Mouse (Mus musculus) heart, embryonic 10.5 days (tissue): ENCODE results near the gene Rpl12. TPM values are rescaled to one million over a fixed set of nuclear protein-coding genes. Genes with fewer than 3 reads are reported as not detected.

ENCODE experiments used
- DNase-seq: peaks from one replicate; pipeline ENCODE4 v3.0.0-alpha.2; 2017; ENCODE audit warnings: low spot score
- H3K27ac ChIP-seq: fragments of 300-500 bp; sonication (generic); 2 replicates; pipeline ENCODE4 v1.5.1; 2016; ENCODE audit warnings: mild to moderate bottlenecking
- H3K27me3 ChIP-seq: fragments of 300-500 bp; sonication (generic); 2 replicates; pipeline ENCODE4 v1.6.1; 2016; ENCODE audit warnings: mild to moderate bottlenecking; ENCODE audit not compliant: poor library complexity, insufficient read depth, severe bottlenecking
- H3K36me3 ChIP-seq: fragments of 300-500 bp; sonication (generic); 2 replicates; pipeline ENCODE4 v1.6.1; 2016; ENCODE audit warnings: mild to moderate bottlenecking, moderate library complexity
- H3K4me1 ChIP-seq: fragments of 300-500 bp; sonication (generic); 2 replicates; pipeline ENCODE4 v1.6.1; 2016; ENCODE audit warnings: mild to moderate bottlenecking
- H3K4me3 ChIP-seq: fragments of 300-500 bp; sonication (generic); 2 replicates; pipeline ENCODE4 v1.5.1; 2016; ENCODE audit warnings: mild to moderate bottlenecking, moderate library complexity
- H3K9me3 ChIP-seq: fragments of 300-500 bp; sonication (generic); 2 replicates; pipeline ENCODE4 v1.6.1; 2016; ENCODE audit warnings: mild to moderate bottlenecking, moderate library complexity
- WGBS: fragments of 180-500 bp; shearing (Covaris S2); methylation state at CpG from one replicate; pipeline ENCODE4 v1.1.7; 2016; 5-methylcytosine and 5-hydroxymethylcytosine counted together
- polyA plus RNA-seq: library from polyadenylated mRNA; unstranded; fragments of >200 nt; fragmentation: Nextera tagmentation; extraction: Ambion mirVana; gene quantifications from 2 replicates; pipeline ENCODE4 v1.2.1, GENCODE M21; 2016

Rpl12 gene
- polyA plus RNA-seq, 1 experiment from 2014 or later: 170 TPM

DNA sequence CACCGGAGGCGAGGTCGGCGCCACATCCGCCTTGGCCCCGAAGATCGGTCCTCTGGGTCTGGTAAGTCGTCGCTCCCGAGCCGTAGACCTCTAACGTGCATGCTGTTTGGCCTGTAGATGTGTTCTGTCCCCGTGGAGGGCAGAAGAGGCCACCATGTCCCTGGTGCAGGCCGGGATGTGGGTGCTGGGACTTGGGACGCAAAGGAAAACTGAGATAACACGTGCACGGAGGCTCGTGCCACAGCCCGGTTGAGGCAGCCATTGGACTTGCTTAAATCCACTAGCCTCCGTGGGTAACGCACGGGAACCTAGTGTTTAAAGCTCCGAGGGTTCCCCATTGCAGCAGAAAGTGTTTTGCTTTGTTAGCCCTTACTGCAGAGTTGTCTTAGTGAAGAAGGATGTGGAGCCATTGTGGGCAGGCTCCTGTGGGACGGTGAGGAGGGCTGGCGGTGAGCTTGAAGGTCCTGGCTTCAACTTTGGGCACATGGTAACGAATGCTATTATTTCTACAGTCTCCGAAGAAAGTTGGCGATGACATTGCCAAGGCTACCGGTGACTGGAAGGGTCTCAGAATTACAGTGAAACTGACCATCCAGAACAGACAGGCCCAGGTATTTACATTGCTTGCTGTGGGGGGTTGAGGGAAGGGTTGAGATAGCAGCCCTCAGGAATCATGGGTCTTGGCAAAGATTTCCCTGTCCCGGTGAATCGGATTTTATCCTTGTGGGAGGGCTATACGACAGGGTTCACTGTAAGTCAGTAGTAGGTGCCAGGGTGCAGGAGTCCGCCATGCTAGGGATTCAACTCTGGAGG is 909 bp downstream of the Rpl12 start:
- H3K9me3 ChIP-seq: no peaks in the 10 kb centered on the region
- peak overlapping the region; percentile 89 for H3K4me3 ChIP-seq
- WGBS: under 1% methylated on average over 33 of the region's 33 CpGs
- no peaks in the 10 kb centered on the region for H3K27me3 ChIP-seq
- no peak for DNase-seq
- peak overlapping the region; percentile 96 for H3K27ac ChIP-seq
- H3K36me3 ChIP-seq: peaks cover 35% of the 10 kb centered on the region
- peaks cover 36% of the 10 kb centered on the region for H3K4me1 ChIP-seq

DNA sequence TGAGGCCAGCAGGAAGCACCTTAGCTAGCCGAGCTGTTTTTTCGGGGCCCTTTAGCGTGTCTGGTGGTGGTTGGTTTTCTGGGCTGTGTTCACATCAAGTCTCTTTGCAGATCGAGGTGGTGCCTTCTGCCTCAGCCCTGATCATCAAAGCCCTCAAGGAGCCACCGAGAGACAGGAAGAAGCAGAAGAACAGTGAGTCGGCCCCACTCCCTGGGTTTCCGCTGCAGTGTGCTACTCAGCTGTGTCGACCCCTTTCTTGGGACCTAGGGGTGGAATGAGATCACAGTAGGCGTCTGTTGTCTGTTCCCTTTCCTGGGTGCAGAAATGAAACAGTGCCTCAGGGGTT is 1.5 kb downstream of the Rpl12 start:
- H3K4me1 ChIP-seq: peaks cover 42% of the 10 kb centered on the region

DNA sequence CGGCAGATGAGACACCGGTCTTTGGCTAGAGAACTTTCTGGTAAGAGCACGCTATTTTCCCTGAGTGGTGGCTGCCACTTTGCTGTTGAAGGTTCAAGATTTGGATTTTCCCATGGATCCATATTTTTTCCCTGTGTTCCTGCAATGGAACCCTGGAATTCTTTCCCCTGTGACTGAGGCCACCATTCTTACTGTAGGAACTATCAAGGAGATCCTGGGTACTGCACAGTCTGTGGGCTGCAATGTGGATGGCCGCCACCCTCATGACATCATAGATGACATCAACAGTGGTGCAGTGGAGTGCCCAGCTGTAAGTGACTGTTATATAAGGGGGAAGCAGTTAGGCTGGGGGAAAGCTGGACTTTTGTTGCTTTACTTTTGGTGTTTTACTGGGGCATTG is 2.2 kb downstream of the Rpl12 start:
- Histone ChIP-seq H3K4me1 (peaks cover 49% of the 10 kb centered on the region), H3K4me3 (peak overlapping the region; percentile 89), H3K9me3 (no peaks in the 10 kb centered on the region), H3K27me3 (no peaks in the 10 kb centered on the region), H3K27ac (no peak overlapping the region), H3K36me3 (peaks cover 31% of the 10 kb centered on the region)
- 69% methylated on average over 4 of the region's 4 CpGs for WGBS
- no peak for DNase-seq

More for the DNA sequence above, 1.5 kb downstream of the Rpl12 start:
- H3K36me3 ChIP-seq: peaks cover 34% of the 10 kb centered on the region
- H3K27ac ChIP-seq: peak overlapping the region; percentile 96
- DNase-seq: no peak
- no peaks in the 10 kb centered on the region for H3K27me3 ChIP-seq
- 11% methylated on average over 9 of the region's 9 CpGs for WGBS
- H3K4me3 ChIP-seq: peak overlapping the region; percentile 89
- no peaks in the 10 kb centered on the region for H3K9me3 ChIP-seq

DNA sequence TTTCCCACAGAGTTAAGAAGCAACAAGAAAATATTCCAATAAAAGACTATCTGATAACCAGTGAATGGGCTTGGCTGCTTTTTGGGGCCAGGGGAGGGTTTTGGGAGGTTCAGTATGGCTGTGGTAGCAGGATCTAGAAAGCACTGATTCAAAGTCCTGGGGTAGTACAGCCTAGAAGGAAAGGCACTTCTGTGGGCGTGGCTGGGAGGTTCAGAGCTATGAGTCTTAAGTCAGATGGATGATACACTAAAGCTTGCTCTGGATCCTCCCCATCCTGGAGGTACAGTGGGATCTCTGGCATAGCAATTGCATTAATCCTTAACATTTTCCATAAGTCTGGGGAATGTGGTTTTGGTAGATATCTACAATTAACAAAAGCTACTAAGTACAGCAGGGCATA is 2.6 kb downstream of the Rpl12 start:
- 71% methylated on average over 1 of the region's 1 CpGs for WGBS
- Histone ChIP-seq H3K36me3 (peaks cover 31% of the 10 kb centered on the region), H3K27me3 (no peaks in the 10 kb centered on the region), H3K4me3 (peak overlapping the region; percentile 89; the same call in 1 of the 2 replicates), H3K9me3 (no peaks in the 10 kb centered on the region), H3K27ac (no peak overlapping the region), H3K4me1 (peaks cover 51% of the 10 kb centered on the region)
- DNase-seq: no peak

DNA sequence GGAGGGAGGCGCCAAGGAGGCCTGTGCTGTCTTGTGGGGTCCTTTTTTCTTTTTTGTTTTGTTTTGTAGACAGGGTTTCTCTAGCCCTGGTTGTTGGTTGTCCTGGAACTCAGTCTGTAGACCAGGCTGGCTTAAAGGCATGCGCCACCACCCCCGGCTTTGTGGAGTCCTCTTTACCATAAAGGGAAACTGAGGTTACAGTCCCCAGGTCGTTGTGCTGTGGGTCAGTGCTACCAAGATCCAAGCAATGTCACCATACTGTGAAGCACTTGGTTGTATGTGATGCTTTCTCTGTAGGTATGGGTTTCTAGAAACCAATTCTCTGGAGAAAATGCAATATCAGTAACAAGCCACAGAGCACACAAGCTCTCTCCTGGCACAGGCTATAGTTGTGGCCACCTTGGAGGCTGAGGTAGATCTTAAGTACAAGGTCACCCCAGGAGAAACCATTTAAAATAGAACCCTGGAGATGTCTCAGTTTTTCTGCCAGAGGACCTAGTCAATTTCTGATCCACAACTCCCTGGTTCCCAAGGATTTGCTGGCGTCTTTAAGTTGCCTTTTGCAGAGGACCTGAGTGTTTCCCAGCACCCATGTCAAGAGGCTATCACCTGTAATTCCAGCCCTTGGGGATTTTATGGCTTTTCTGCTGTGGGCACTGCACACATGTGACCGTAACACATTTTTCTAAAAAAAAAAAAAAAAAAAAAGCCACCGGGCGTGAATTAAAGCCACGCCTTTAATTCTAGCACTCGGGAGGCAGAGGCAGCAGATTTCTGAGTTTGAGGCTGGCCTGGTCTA is 3.5 kb downstream of the Rpl12 start:
- no peak overlapping the region for H3K27ac ChIP-seq
- no peak overlapping the region for H3K4me3 ChIP-seq
- peaks cover 58% of the 10 kb centered on the region for H3K4me1 ChIP-seq
- 33% methylated on average over 10 of the region's 10 CpGs for WGBS
- DNase-seq: no peak
- no peaks in the 10 kb centered on the region for H3K9me3 ChIP-seq
- no peaks in the 10 kb centered on the region for H3K27me3 ChIP-seq
- peaks cover 31% of the 10 kb centered on the region for H3K36me3 ChIP-seq

DNA sequence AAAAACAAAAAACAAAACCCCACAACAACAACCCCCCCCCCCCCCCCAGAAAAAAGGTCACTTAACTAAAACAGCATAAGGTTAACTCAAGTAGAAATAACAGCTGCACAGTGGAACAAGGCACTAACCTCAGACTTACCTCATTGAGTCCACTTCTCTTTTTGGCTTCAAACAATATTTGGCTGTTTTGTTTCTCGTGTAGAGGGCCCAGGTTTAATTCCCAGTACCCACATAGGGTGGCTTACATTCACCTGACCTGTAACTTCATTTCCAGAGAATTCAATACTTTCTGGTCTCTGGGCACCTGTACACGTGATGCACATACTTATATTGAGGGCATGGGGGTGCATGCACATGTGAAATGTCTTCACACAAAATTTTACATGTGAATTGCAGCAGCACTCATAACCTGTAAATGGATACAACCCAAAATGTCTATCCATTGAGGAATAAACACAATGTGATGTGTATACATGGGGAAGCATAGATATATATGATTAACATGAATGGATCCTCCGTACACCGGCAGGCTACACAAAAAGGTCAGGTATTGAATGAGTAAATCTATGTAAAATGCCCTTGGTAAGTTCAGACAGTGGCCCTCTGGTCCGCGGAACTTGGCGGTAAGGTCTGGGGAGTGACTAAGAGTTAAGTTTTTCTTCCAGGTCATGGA is 4.3 kb downstream of the Rpl12 start:
- Histone ChIP-seq H3K4me3 (peak overlapping the region; percentile 72), H3K9me3 (no peaks in the 10 kb centered on the region), H3K27ac (0 out of 2 replicates have a peak overlapping the region, but pooled peaks have one; percentile 96), H3K27me3 (no peaks in the 10 kb centered on the region), H3K36me3 (peaks cover 31% of the 10 kb centered on the region), H3K4me1 (peaks cover 55% of the 10 kb centered on the region)
- 20% methylated on average over 7 of the region's 7 CpGs for WGBS
- no peak for DNase-seq

DNA sequence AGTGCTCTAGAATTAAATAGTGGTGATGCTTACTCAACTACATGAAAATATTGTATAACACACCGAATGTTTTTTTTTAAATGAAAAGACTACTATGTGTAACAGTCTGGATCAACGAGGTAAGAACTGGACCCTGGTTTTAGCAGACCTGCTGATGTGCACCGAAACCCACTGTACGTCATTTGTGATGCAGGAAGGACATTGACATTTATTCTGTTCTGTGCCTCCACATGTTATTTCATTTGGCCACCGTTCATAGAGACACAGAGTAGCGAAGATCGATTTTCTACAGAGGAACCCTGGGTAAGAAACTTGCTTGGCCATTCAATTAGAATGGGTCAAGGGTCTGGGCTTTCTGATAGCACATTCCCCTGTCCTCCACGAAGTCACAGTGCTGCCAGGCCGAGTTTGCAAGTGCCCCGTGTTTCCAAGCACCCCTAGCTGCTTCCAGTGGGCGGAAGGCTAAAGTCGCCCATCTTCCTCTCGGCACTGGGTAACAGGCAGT is 4.9 kb downstream of the Rpl12 start:
- DNase-seq: no peak
- H3K9me3 ChIP-seq: no peaks in the 10 kb centered on the region
- H3K4me1 ChIP-seq: peaks cover 49% of the 10 kb centered on the region
- H3K27ac ChIP-seq: peak overlapping the region; percentile 96
- H3K4me3 ChIP-seq: peak overlapping the region; percentile 72
- 11% methylated on average over 13 of the region's 13 CpGs for WGBS
- H3K36me3 ChIP-seq: peaks cover 31% of the 10 kb centered on the region
- H3K27me3 ChIP-seq: no peaks in the 10 kb centered on the region

DNA sequence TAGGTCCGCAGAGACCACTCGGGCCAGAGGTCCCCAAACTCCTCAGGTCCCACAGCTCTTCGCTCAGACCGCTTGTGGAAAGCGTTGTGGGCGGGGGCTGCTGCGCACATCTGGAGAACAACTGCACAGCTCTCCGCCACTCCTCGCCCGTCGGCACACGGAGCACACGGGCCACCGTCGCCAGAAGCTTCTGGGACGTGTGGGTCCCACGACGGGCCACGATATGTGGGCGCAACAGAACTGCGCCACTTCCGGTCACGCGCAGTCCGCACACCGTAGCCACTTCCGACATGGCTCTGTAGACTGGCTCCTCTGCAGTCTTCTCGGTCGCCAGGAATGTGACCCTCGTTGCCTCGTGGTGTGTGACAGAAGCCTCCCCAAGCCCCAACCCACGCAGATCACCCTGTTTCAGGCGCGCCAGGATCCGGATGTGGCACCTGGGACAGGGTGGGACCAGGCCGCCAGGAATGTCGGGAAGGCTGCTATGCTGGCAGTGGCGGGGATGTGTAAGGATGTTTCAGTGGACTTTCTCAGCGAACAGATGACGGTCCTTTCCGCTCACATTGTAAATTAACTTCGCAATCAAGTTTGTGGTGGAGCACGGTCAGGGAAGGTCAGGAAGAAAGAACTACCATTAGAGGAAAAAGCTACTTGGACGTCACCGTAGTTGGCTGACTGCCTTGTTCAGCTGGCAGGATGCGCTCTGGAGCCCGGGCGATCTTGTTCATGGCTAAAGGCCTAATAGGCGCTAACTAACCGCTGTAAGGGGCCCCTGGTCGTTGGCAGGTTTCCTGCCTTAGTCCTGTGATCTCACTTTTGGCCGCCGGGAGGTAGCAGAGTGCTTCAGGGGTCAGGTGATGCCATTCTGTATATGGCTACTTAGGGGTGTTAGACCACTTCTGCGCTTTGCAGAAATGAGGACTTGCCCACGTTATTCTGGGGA is 5.6 kb downstream of the Rpl12 start:
- Histone ChIP-seq H3K36me3 (peaks cover 31% of the 10 kb centered on the region), H3K9me3 (no peaks in the 10 kb centered on the region), H3K4me1 (peaks cover 47% of the 10 kb centered on the region), H3K27me3 (no peaks in the 10 kb centered on the region), H3K27ac (peak overlapping the region; percentile 96), H3K4me3 (peak overlapping the region; percentile 72)
- WGBS: under 1% methylated on average over 55 of the region's 55 CpGs
- DNase-seq: peak; percentile 94

DNA sequence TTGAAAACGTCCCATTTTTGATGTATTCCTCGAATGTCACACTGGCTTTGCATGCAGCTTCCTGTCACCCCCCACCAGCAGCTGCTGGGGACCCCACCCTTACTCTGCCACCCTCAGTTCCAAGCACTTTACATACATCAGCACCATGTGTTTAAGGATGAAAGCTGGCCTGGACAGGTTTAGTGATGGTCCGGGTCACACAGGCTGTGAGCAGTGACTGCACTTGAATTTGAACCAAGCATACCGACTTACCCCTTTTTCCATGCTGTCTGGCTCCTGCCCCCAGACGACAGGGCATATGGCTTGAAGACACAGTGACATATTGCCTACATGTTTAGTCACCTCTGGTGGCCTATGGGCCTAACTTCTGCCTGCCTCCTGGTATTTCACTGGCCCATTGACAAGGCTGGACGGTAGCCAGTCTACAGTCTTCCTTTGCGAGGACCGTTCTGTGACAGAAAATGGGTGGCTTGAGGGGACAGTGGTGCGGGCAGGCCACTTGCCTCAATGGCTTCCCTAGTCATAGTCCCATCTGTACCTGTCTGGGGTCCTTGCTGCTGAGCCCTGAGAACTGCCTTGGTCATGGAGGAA is 6.8 kb downstream of the Rpl12 start:
- no peaks in the 10 kb centered on the region for H3K9me3 ChIP-seq
- H3K27me3 ChIP-seq: no peaks in the 10 kb centered on the region
- no peak for DNase-seq
- 82% methylated on average over 9 of the region's 9 CpGs for WGBS
- H3K27ac ChIP-seq: 0 out of 2 replicates have a peak overlapping the region, but pooled peaks have one; percentile 96
- H3K4me1 ChIP-seq: peaks cover 42% of the 10 kb centered on the region
- H3K4me3 ChIP-seq: peak overlapping the region; percentile 72
- peaks cover 28% of the 10 kb centered on the region for H3K36me3 ChIP-seq

DNA sequence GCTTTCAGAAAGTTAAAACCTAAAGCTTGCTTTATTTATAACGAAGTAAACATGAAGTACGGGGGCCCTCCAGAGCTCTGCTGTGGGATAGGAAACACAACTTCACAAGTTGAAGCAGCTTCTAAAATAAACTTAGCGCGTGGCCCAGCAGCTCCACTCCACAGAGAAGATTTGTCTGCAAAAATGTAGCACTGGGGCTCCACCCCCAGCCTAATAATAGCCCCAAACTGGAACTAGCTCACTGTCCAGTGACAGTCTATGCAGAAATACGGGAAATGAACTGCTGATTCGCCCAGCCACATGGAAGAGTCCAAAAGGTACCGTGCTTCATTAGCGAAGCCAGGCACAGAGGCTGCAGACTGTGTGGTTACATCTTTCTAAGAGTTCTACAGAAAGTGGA is 8.0 kb downstream of the Rpl12 start:
- 66% methylated on average over 8 of the region's 8 CpGs for WGBS
- Histone ChIP-seq H3K9me3 (no peaks in the 10 kb centered on the region), H3K27ac (peak overlapping the region; percentile 60; the same call in 1 of the 2 replicates), H3K4me1 (peaks cover 31% of the 10 kb centered on the region), H3K4me3 (peak overlapping the region; percentile 15; the same call in 1 of the 2 replicates), H3K36me3 (peaks cover 27% of the 10 kb centered on the region), H3K27me3 (no peaks in the 10 kb centered on the region)
- DNase-seq: no peak

DNA sequence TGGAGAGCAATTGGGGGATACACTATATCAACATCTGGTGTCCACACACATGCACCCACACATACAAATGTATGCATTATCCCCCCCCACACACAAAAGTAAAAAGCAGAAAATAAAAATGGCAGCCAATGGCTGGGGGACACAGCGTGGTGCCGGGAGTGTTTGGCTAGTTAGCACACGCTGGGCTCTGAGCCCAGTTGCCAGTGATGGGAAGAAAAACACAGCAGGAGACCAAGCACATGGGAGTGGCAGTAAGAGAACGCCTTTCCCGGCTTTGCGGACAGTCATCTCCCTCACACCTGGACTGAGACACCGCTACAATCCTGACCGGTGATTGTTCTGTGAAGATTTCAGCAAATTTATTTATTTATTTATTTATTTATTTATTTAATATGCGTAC is 9.9 kb downstream of the Rpl12 start:
- H3K27me3 ChIP-seq: no peaks in the 10 kb centered on the region
- DNase-seq: no peak
- peaks cover 28% of the 10 kb centered on the region for H3K4me1 ChIP-seq
- 44% methylated on average over 9 of the region's 9 CpGs for WGBS
- H3K27ac ChIP-seq: no peak overlapping the region
- H3K4me3 ChIP-seq: no peak overlapping the region
- no peaks in the 10 kb centered on the region for H3K9me3 ChIP-seq
- peaks cover 38% of the 10 kb centered on the region for H3K36me3 ChIP-seq
